Mouse (Mus musculus) stomach, embryonic 15.5 days (tissue): ENCODE measurements around the gene Skap2. TPM values are rescaled to one million over a fixed set of nuclear protein-coding genes. Genes with fewer than 3 reads are reported as not detected.

Source experiments
- ATAC-seq: fragments of 200-750 bp; cut with Nextera tagmentation; 2 replicates; pipeline ENCODE4 v1.8.0; 2017; ENCODE audit warnings: low read depth, moderate number of reproducible peaks, moderate TSS enrichment; ENCODE audit not compliant: insufficient read depth, low FRiP score
- H3K27ac ChIP-seq: fragments of 300-500 bp; sonication (generic); 2 replicates; pipeline ENCODE4 v1.5.1; 2015; ENCODE audit warnings: mild to moderate bottlenecking, inconsistent platforms
- H3K27me3 ChIP-seq: fragments of 300-500 bp; sonication (generic); replicated peaks from 2 replicates; pipeline ENCODE4 v1.6.1; 2015; ENCODE audit warnings: inconsistent platforms
- H3K36me3 ChIP-seq: fragments of 300-500 bp; sonication (generic); 2 replicates; pipeline ENCODE4 v1.6.1; 2015; ENCODE audit warnings: inconsistent platforms
- H3K4me1 ChIP-seq: fragments of 300-500 bp; sonication (generic); 2 replicates; pipeline ENCODE4 v1.6.1; 2015; ENCODE audit warnings: inconsistent platforms
- H3K4me2 ChIP-seq: fragments of 300-500 bp; sonication (generic); 2 replicates; pipeline ENCODE4 v1.6.1; 2015; ENCODE audit warnings: mild to moderate bottlenecking, inconsistent platforms
- H3K4me3 ChIP-seq: fragments of 300-500 bp; sonication (generic); replicated peaks from 2 replicates; pipeline ENCODE4 v1.5.1; 2015; ENCODE audit warnings: inconsistent platforms
- H3K9ac ChIP-seq: fragments of 300-500 bp; sonication (generic); 2 replicates; pipeline ENCODE4 v1.6.1; 2015; ENCODE audit warnings: inconsistent platforms
- H3K9me3 ChIP-seq: fragments of 300-500 bp; sonication (generic); 2 replicates; pipeline ENCODE4 v1.6.1; 2016; ENCODE audit warnings: inconsistent platforms
- WGBS: fragments of 180-500 bp; shearing (Covaris S2); methylation state at CpG from one replicate; pipeline ENCODE4 v1.1.7; 2015; 5-methylcytosine and 5-hydroxymethylcytosine counted together
- polyA plus RNA-seq: library from polyadenylated mRNA; unstranded; fragments of >200 nt; fragmentation: Nextera tagmentation; extraction: Ambion mirVana; gene quantifications from 2 replicates; pipeline ENCODE4 v1.2.1, GENCODE M21; 2015

Gene Skap2
- polyA plus RNA-seq, 1 experiment from 2014 or later, result 42.1 TPM

DNA sequence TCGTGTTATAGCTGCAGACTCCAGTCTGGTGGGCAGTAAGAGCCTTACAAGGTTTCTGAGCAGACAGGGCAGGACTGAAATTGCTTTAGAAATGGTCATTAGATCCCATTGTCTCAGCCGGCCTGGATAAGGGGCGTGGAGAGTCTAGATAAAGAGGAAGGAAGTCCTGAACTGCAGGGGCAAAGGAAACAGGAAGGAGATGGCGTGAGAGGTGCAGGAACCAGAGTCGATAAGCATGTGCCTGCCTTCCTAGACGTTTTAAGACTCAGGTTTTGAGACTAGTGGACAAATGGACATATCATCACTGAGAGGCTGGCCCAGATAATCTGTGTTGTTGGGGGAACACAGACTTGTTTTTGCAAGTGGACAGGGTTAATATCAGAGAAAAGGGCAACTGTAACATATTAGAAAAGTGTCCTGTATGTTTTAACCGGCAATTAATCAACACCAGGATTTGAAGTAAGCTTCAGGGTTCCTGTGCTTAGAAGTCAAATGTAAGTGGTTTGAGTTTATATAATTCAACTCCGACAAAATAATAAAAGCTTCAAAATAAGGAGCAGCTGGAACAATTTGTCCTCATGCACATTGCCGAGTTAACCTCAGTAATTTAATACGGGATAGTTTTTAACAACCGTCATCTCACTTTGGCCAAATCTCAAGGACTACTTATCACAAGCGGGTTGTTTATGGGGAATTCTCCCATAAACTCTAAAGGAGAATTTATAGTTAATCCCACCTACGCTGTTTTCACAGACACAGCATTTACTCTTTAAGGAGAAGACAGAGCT is 131.0 kb downstream of the Skap2 start:
- Histone ChIP-seq H3K36me3 (no peaks in the 10 kb centered on the region), H3K4me1 (peaks cover 11% of the 10 kb centered on the region; the same call in 1 of the 2 replicates), H3K9me3 (no peaks in the 10 kb centered on the region), H3K4me2 (peak overlapping the region; percentile 27), H3K9ac (no peak overlapping the region), H3K4me3 (no peak overlapping the region), H3K27me3 (no peaks in the 10 kb centered on the region), H3K27ac (peak overlapping the region; percentile 70)
- 25% methylated on average over 13 of the region's 13 CpGs for WGBS
- ATAC-seq, result peak; percentile 27; the same call in 1 of the 2 replicates

DNA sequence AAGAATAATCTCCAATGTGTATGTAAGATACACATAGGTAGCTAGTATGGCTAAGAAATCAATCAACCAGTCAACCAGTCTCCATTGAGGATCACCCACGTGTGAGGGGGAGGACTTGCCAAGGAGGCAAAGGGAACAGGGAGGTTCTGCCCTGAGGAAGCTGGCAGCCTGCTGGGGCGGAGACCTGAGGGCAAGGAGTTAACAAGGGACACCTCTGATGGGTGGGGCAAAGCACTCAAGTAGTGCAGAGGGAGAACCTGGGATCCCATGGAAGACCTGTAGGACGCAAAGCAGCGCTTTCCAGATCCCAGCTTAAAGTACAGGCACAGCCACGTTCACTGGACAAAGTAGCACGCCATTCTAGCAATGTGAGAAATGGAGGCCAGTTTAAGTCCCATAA is 131.6 kb downstream of the Skap2 start:
- no peaks in the 10 kb centered on the region for H3K27me3 ChIP-seq
- peak overlapping the region; percentile 27 for H3K4me2 ChIP-seq
- no peak overlapping the region for H3K4me3 ChIP-seq
- no peak overlapping the region for H3K9ac ChIP-seq
- H3K27ac ChIP-seq, result peak overlapping the region; percentile 70
- peaks cover 11% of the 10 kb centered on the region; the same call in 1 of the 2 replicates for H3K4me1 ChIP-seq
- WGBS, result 33% methylated on average over 6 of the region's 6 CpGs
- H3K36me3 ChIP-seq, result no peaks in the 10 kb centered on the region
- peak; percentile 22; the same call in 1 of the 2 replicates for ATAC-seq
- H3K9me3 ChIP-seq, result no peaks in the 10 kb centered on the region

DNA sequence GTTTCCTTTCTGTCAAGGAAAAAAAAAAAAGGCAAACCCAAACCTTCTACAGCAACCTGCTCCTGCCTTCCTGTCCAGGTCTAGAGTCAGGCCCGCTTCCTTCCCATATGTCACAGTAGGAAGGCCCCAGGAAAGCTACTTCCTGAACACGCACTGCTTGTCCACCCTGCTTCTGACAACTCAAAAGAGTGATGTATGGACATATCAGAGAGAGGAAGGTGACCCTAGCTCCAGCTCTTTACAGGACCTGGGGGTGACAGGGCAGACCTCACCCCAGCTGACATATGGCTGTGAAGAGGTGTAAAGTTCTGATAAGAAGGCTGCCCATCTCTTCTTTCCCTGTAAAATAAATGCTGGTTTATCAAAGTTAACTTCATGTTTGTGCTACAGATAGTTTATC is 133.8 kb downstream of the Skap2 start:
- H3K9me3 ChIP-seq, result no peaks in the 10 kb centered on the region

DNA sequence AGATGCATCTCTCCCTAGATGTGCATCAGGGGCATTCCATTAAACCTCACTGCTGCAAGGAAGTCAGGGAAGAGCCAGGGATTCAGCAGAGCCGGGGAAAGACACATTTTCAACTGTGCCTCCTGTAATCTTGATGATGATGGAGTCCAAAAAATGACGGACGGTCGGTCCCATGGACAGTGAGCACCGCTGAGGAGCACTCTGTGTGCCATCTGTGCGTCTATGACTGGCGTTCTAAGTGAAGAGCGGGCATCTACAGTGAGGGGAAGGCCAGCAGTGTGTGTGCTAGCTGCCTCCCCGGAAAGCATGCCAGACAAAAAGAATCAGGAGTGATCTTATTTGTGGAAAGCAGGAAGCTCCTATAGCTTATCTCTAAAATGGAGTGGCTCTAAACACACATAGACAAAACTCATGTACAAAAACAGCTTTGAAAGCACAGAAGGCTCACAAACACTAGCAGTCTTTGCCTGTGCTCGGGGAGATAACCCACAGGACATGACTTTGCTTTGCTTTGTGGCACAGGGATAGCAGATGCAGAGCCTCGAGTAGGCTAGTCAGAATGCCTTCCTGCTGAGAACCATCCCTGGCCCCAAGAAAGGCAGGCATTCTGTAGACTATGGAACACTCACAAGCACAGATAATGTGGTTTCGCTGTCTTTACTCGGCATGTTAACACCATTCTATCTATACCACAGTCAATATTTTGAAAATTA is 135.4 kb downstream of the Skap2 start:
- no peaks in the 10 kb centered on the region for H3K36me3 ChIP-seq
- ATAC-seq, result no peak
- no peak overlapping the region for H3K9ac ChIP-seq
- H3K27ac ChIP-seq, result no peak overlapping the region
- H3K4me3 ChIP-seq, result no peak overlapping the region
- WGBS, result 77% methylated on average over 13 of the region's 13 CpGs
- no peaks in the 10 kb centered on the region for H3K9me3 ChIP-seq
- H3K4me1 ChIP-seq, result peaks cover 11% of the 10 kb centered on the region; the same call in 1 of the 2 replicates
- no peak overlapping the region for H3K4me2 ChIP-seq
- H3K27me3 ChIP-seq, result no peaks in the 10 kb centered on the region

More for the DNA sequence above, 133.8 kb downstream of the Skap2 start:
- H3K9ac ChIP-seq, result no peak overlapping the region
- no peaks in the 10 kb centered on the region for H3K36me3 ChIP-seq
- H3K4me2 ChIP-seq, result no peak overlapping the region
- H3K27me3 ChIP-seq, result no peaks in the 10 kb centered on the region
- H3K4me3 ChIP-seq, result no peak overlapping the region
- ATAC-seq, result no peak
- 83% methylated on average over 2 of the region's 2 CpGs for WGBS
- H3K27ac ChIP-seq, result no peak overlapping the region
- H3K4me1 ChIP-seq, result peaks cover 11% of the 10 kb centered on the region; the same call in 1 of the 2 replicates

DNA sequence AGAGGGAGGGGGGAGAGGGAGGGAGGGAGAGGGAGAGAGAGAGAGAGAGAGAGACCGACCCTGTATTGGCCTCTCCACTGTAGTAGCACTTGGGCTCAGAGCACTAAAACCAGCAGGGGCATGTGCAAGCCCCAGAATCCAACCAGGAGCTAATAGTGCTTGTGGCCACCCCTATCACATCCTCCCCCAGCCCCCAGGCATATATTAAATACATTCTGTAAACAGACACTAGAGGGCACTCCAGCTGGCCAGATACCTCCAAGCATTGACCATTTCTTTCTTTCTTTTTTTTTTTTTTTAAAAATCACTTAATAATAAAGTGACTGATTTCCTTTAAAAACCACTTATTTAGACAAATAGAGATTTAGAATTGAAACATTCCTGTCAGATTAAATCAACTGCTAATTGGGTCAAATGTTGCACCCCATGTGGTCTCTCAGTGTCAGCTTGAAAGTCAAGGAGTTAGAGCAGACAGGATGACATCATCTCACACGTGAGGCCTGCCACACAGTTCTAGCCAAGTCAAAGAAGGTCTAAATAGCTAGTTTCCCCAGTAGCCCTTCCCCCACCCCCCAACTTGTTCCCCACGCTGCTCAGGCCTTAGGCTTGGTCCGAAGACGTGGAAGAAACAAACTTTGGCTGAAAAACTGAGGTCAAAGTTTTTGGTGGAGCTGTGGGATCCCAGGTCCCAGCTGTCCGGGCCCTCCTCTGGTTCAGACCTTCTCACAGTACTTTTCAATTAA is 136.3 kb downstream of the Skap2 start:
- Histone ChIP-seq H3K27ac (0 out of 2 replicates have a peak overlapping the region, but pooled peaks have one; percentile 1), H3K36me3 (no peaks in the 10 kb centered on the region), H3K27me3 (no peaks in the 10 kb centered on the region), H3K4me2 (no peak overlapping the region), H3K4me1 (peaks cover 4% of the 10 kb centered on the region; the same call in 1 of the 2 replicates), H3K9ac (no peak overlapping the region), H3K9me3 (no peaks in the 10 kb centered on the region), H3K4me3 (no peak overlapping the region)
- ATAC-seq, result no peak
- WGBS, result 40% methylated on average over 6 of the region's 6 CpGs

GRCm38 (mm10) chr6:51874035-51874434 is 138.3 kb downstream of the Skap2 start:
- H3K4me3 ChIP-seq, result no peak overlapping the region
- H3K36me3 ChIP-seq, result no peaks in the 10 kb centered on the region
- no peaks in the 10 kb centered on the region for H3K4me1 ChIP-seq
- H3K9ac ChIP-seq, result no peak overlapping the region
- H3K27ac ChIP-seq, result no peak overlapping the region
- H3K9me3 ChIP-seq, result no peaks in the 10 kb centered on the region
- ATAC-seq, result no peak
- WGBS, result 31% methylated on average over 2 of the region's 2 CpGs
- no peak overlapping the region for H3K4me2 ChIP-seq
- H3K27me3 ChIP-seq, result no peaks in the 10 kb centered on the region

DNA sequence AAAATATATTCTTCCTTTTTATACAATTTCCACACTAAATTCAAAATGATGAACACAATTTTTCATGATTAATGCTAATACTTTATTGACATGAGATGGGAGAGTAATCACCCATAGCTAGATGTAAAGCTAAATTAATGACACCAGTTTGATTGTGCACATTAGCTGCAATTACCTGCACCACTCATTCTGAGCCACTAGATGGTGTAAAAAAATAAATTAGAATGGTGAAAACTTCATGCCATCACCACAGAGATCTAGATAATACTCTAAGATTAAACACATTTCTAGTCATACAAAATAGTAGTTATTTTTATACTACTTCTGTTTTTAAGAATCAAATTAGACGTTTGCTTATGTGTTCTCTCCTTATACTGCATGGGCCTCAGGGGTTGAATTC is 141.2 kb downstream of the Skap2 start:
- no peak overlapping the region for H3K4me2 ChIP-seq
- H3K9ac ChIP-seq, result no peak overlapping the region
- 0 out of 2 replicates have a peak, but pooled peaks cover 3% of the 10 kb centered on the region for H3K27me3 ChIP-seq
- H3K4me1 ChIP-seq, result no peaks in the 10 kb centered on the region
- ATAC-seq, result no peak
- H3K4me3 ChIP-seq, result no peak overlapping the region
- H3K9me3 ChIP-seq, result no peaks in the 10 kb centered on the region
- no peak overlapping the region for H3K27ac ChIP-seq
- no peaks in the 10 kb centered on the region for H3K36me3 ChIP-seq
- 15% methylated on average over 1 of the region's 1 CpGs for WGBS

DNA sequence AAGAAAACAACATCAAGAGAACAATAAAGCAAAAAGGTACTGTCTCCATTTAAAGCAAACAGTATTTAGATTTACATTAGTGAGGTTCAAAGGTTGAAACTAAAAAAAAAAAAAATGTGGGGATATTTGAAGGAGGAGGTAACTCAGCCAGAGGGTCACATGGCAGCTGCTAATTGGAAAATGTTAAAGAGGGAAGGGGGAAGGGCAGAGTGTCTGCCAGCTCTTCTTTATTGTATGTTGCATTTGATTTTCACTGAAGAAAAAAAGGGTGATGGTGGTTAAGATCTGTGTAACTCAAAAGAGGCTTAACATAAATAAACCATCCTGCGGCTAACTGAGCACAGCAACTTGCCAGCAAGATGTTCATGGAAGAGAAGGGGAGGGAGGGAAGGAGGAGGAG is 142.1 kb downstream of the Skap2 start:
- no peaks in the 10 kb centered on the region for H3K36me3 ChIP-seq
- no peak overlapping the region for H3K4me2 ChIP-seq
- WGBS, result 59% methylated on average over 1 of the region's 1 CpGs
- H3K4me3 ChIP-seq, result no peak overlapping the region
- H3K9ac ChIP-seq, result no peak overlapping the region
- H3K27me3 ChIP-seq, result 0 out of 2 replicates have a peak, but pooled peaks cover 3% of the 10 kb centered on the region
- no peaks in the 10 kb centered on the region for H3K9me3 ChIP-seq
- H3K27ac ChIP-seq, result no peak overlapping the region
- ATAC-seq, result no peak
- H3K4me1 ChIP-seq, result no peaks in the 10 kb centered on the region

DNA sequence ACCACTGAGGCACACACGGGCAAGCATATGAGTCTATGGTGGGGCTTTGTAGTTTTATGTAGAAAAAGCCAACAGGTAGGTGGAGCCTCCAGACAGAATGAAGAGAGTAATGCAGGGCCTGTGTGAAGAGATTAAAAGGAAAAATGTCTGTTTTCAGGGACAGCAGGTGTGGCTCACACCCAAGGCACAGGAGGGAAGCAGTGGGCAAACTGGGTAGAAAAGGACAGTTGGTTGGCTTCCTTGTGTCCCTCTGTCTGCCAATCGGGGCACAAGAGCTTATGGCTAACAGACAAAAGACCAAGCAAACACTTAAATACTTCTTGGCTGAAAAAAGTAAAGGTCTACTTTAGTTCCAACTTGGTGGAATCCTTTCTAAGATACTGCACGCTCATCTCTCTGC is 145.8 kb downstream of the Skap2 start:
- H3K27me3 ChIP-seq, result 0 out of 2 replicates have a peak, but pooled peaks cover 3% of the 10 kb centered on the region
- H3K27ac ChIP-seq, result no peak overlapping the region
- H3K4me3 ChIP-seq, result no peak overlapping the region
- ATAC-seq, result no peak
- H3K4me1 ChIP-seq, result no peaks in the 10 kb centered on the region
- H3K4me2 ChIP-seq, result no peak overlapping the region
- WGBS, result 76% methylated on average over 3 of the region's 3 CpGs
- H3K36me3 ChIP-seq, result no peaks in the 10 kb centered on the region
- H3K9me3 ChIP-seq, result no peaks in the 10 kb centered on the region
- H3K9ac ChIP-seq, result no peak overlapping the region

- no peak overlapping the region for H3K9ac ChIP-seq
- no peaks in the 10 kb centered on the region for H3K4me1 ChIP-seq
- H3K9me3 ChIP-seq, result no peaks in the 10 kb centered on the region
- no peak overlapping the region for H3K4me2 ChIP-seq
- H3K4me3 ChIP-seq, result no peak overlapping the region
- no peaks in the 10 kb centered on the region for H3K36me3 ChIP-seq
- ATAC-seq, result no peak
- WGBS, result 57% methylated on average over 4 of the region's 4 CpGs
- H3K27ac ChIP-seq, result no peak overlapping the region
- H3K27me3 ChIP-seq, result 0 out of 2 replicates have a peak, but pooled peaks cover 3% of the 10 kb centered on the region
These were observed 148.8 kb downstream of the Skap2 start for GRCm38 (mm10) chr6:51863508-51863907.

GRCm38 (mm10) chr6:51860300-51860699 is 152.0 kb downstream of the Skap2 start:
- no peak overlapping the region for H3K4me3 ChIP-seq
- H3K27ac ChIP-seq, result no peak overlapping the region
- H3K4me2 ChIP-seq, result no peak overlapping the region
- ATAC-seq, result no peak
- WGBS, result 36% methylated on average over 8 of the region's 8 CpGs
- H3K27me3 ChIP-seq, result no peaks in the 10 kb centered on the region
- H3K9ac ChIP-seq, result no peak overlapping the region
- no peaks in the 10 kb centered on the region for H3K9me3 ChIP-seq
- no peaks in the 10 kb centered on the region for H3K36me3 ChIP-seq
- no peaks in the 10 kb centered on the region for H3K4me1 ChIP-seq
